Mouse (Mus musculus) adrenal gland, adult (tissue): Measurements from ENCODE around the gene Edrf1.
A peak's percentile ranks its signal among the peaks of the same experiment; 100 is the strongest.
"Not testable (repeated sequence)": the region's sequence is repeated elsewhere in the genome, so short reads cannot be mapped to it uniquely, and the experiment has no call there.

Source experiments
- DNase-seq, 2 experiments: peaks; one replicate each; pipeline ENCODE4 v3.0.0; 2022 to 2023; ENCODE audit warnings: low spot score in 1 of 2; ENCODE audit not compliant: inconsistent age in 2 of 2

Gene Edrf1

GRCm38 (mm10) chr7:133638821-133639220 lies 1.5 kb downstream of the Edrf1 start:
- DNase-seq: no peak

GRCm38 (mm10) chr7:133645716-133646115 lies 8.4 kb downstream of the Edrf1 start:
- DNase-seq: no peak

GRCm38 (mm10) chr7:133662467-133662866 lies 25.1 kb downstream of the Edrf1 start:
- no peak for DNase-seq

- peak in 1 of 2 experiments; percentile 34 for DNase-seq
These were observed 31.7 kb downstream of the Edrf1 start for GRCm38 (mm10) chr7:133669071-133669470.

- DNase-seq: no peak
These were observed 32.6 kb downstream of the Edrf1 start for GRCm38 (mm10) chr7:133669946-133670345.

GRCm38 (mm10) chr7:133670846-133671245 lies 33.5 kb downstream of the Edrf1 start:
- DNase-seq: no peak

- no peak for DNase-seq
These were observed 38.7 kb downstream of the Edrf1 start for GRCm38 (mm10) chr7:133676002-133676401.

- DNase-seq: no peak
These were observed 41.4 kb downstream of the Edrf1 start for GRCm38 (mm10) chr7:133678716-133679115.

GRCm38 (mm10) chr7:133679439-133679838 lies 42.1 kb downstream of the Edrf1 start:
- peak in 1 of 2 experiments; percentile 37 for DNase-seq

GRCm38 (mm10) chr7:133679961-133680360 lies 42.6 kb downstream of the Edrf1 start, which contains the start of gene Mmp21:
Mmp21 (minus strand) TSS chr7:133680061.
- DNase-seq: no peak

- no peak for DNase-seq
These were observed 46.3 kb downstream of the Edrf1 start for GRCm38 (mm10) chr7:133683626-133684025.

- no peak for DNase-seq
These were observed 46.8 kb downstream of the Edrf1 start for GRCm38 (mm10) chr7:133684110-133684509.

- no peak for DNase-seq
These were observed 47.4 kb downstream of the Edrf1 start for GRCm38 (mm10) chr7:133684701-133685100.

- DNase-seq: not testable (repeated sequence)
These were observed 48.3 kb downstream of the Edrf1 start for GRCm38 (mm10) chr7:133685644-133686043.

- no peak for DNase-seq
These were observed 60.8 kb downstream of the Edrf1 start for GRCm38 (mm10) chr7:133698021-133698709.

- DNase-seq: no peak
These were observed 62.5 kb downstream of the Edrf1 start for GRCm38 (mm10) chr7:133699885-133700284.

- DNase-seq: no peak
These were observed 64.0 kb downstream of the Edrf1 start for GRCm38 (mm10) chr7:133701366-133701765.

GRCm38 (mm10) chr7:133702333-133702732 lies 65.0 kb downstream of the Edrf1 start:
- DNase-seq: no peak

GRCm38 (mm10) chr7:133703906-133704305 lies 66.6 kb downstream of the Edrf1 start:
- no peak for DNase-seq

- DNase-seq: no peak
These were observed 70.0 kb downstream of the Edrf1 start for GRCm38 (mm10) chr7:133707301-133707700.

- no peak for DNase-seq
These were observed 78.0 kb downstream of the Edrf1 start for GRCm38 (mm10) chr7:133715387-133715786.

- no peak for DNase-seq
These were observed 81.2 kb downstream of the Edrf1 start for GRCm38 (mm10) chr7:133718580-133718979.

GRCm38 (mm10) chr7:133720616-133721015 lies 83.3 kb downstream of the Edrf1 start:
- no peak for DNase-seq
